Mouse (Mus musculus): Measurements from ENCODE around the gene Traf3ip3.
A peak's percentile ranks its signal among the peaks of the same experiment; 100 is the strongest.

- TF ChIP-seq CTCF (IDR thresholded peaks at IDR 0.05) (peak; percentile 89), POLR2A (IDR thresholded peaks at IDR 0.05; ENCODE audit: insufficient read depth, low read depth, low read length) (no peak), EP300 (IDR thresholded peaks at IDR 0.05; ENCODE audit: insufficient read depth, low read depth, low read length) (peak; percentile 90)
These were observed 6.7 kb upstream of the Traf3ip3 start for GRCm38 (mm10) chr1:193208178-193208577.
